Mouse (Mus musculus): ENCODE results near the gene Gm21497.
"Not testable (repeated sequence)": the region's sequence is repeated elsewhere in the genome, so short reads cannot be mapped to it uniquely, and the experiment has no call there.

The Gm21497 gene

DNA sequence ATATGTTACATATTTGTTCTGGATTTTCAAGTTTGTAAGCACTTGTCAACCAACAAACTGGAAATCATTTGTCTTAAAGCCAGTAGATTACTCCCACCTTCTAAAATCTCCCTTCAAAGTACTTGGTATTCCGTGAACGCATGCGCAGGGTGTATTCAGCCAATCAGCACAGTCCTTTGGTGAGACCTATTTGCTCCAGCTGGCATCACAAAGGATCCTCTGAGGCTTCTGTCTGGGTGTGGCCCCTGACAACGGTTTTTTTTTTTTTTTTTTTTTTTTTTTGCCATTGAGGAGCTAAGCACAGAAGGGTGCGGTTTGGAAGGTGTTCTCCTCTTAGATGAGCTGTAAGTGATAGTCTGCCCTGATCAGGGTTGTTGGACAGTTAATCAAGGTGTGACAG is at the start of gene Gm21497:
Gm21497 (plus strand) TSS at position 301 of the 400 bp plus-strand sequence.
- DNase-seq, result not testable (repeated sequence)
